Mouse (Mus musculus) hindbrain, embryonic 16.5 days (tissue): ENCODE measurements around the gene Sned1. TPM values are rescaled to one million over a fixed set of nuclear protein-coding genes. Genes with fewer than 3 reads are reported as not detected.
"Not testable (repeated sequence)": the region's sequence is repeated elsewhere in the genome, so short reads cannot be mapped to it uniquely, and the experiment has no call there.

Experiments
- ATAC-seq: fragments of 200-750 bp; cut with Nextera tagmentation; 2 replicates; pipeline ENCODE4 v1.8.0; 2017; ENCODE audit warnings: moderate TSS enrichment, moderate library complexity
- H3K27ac ChIP-seq: fragments of 300-500 bp; sonication (generic); 2 replicates; pipeline ENCODE4 v1.5.1; 2014; ENCODE audit warnings: low read depth, mild to moderate bottlenecking, control low read depth, low read length, moderate library complexity
- H3K27me3 ChIP-seq: fragments of 300-500 bp; sonication (generic); replicated peaks from 2 replicates; pipeline ENCODE4 v1.6.1; 2014; ENCODE audit warnings: low read length; ENCODE audit not compliant: control insufficient read depth, insufficient read depth
- H3K36me3 ChIP-seq: fragments of 300-500 bp; sonication (generic); 2 replicates; pipeline ENCODE4 v1.6.1; 2014; ENCODE audit warnings: mild to moderate bottlenecking, low read length, moderate library complexity, mixed read lengths; ENCODE audit not compliant: control insufficient read depth, insufficient read depth
- H3K4me1 ChIP-seq: fragments of 300-500 bp; sonication (generic); 2 replicates; pipeline ENCODE4 v1.6.1; 2014; ENCODE audit warnings: low read depth, low read length; ENCODE audit not compliant: control insufficient read depth, insufficient read depth
- H3K4me2 ChIP-seq: fragments of 300-500 bp; sonication (generic); 2 replicates; pipeline ENCODE4 v1.6.1; 2014; ENCODE audit warnings: mild to moderate bottlenecking, low read length, control low read depth, moderate library complexity
- H3K4me3 ChIP-seq: fragments of 300-500 bp; sonication (generic); 2 replicates; pipeline ENCODE4 v1.5.1; 2014; ENCODE audit warnings: mild to moderate bottlenecking, low read length, control low read depth, moderate library complexity
- H3K9ac ChIP-seq: fragments of 300-500 bp; sonication (generic); 2 replicates; pipeline ENCODE4 v1.6.1; 2014; ENCODE audit warnings: low read depth, mild to moderate bottlenecking, control low read depth, low read length, moderate library complexity
- H3K9me3 ChIP-seq: fragments of 300-500 bp; sonication (generic); 2 replicates; pipeline ENCODE4 v1.6.1; 2014; ENCODE audit warnings: mild to moderate bottlenecking, low read length, moderate library complexity; ENCODE audit not compliant: control insufficient read depth
- WGBS: fragments of 180-500 bp; shearing (Covaris S2); extraction: QIAGEN DNeasy Blood & Tissue Kit; methylation state at CpG from one replicate; pipeline ENCODE4 v1.1.7; 2014; 5-methylcytosine and 5-hydroxymethylcytosine counted together
- polyA plus RNA-seq: library from polyadenylated mRNA; unstranded; fragments of >200 nt; fragmentation: Nextera tagmentation; extraction: Ambion mirVana; gene quantifications from 2 replicates; pipeline ENCODE4 v1.2.1, GENCODE M21; 2015

Sned1 gene
- polyA plus RNA-seq: 12.1 and 12.7 TPM in 2 replicates

GRCm38 (mm10) chr1:93235576-93236544, at the start of gene Sned1:
Sned1 (plus strand) TSS chr1:93235841.
- Histone ChIP-seq H3K9me3 (no peaks in the 10 kb centered on the region), H3K9ac (peak within 1 kb of the TSS; percentile 66), H3K4me2 (peak within 1 kb of the TSS; percentile 93), H3K36me3 (no peaks in the 10 kb centered on the region), H3K4me1 (peaks cover 6% of the 10 kb centered on the region; the same call in 1 of the 2 replicates), H3K27me3 (peaks cover 4% of the 10 kb centered on the region; the same call in 1 of the 2 replicates), H3K4me3 (peak within 1 kb of the TSS; percentile 51), H3K27ac (no peak within 1 kb of the TSS)
- WGBS: under 1% methylated on average over 84 of the region's 100 CpGs
- peak; percentile 92 for ATAC-seq

- H3K4me3 ChIP-seq: no peak overlapping the region
- no peaks in the 10 kb centered on the region for H3K36me3 ChIP-seq
- H3K9ac ChIP-seq: 0 out of 2 replicates have a peak overlapping the region, but pooled peaks have one; percentile 19
- H3K4me2 ChIP-seq: no peak overlapping the region
- H3K27me3 ChIP-seq: peaks cover 6% of the 10 kb centered on the region
- no peaks in the 10 kb centered on the region; the same call in 1 of the 2 replicates for H3K9me3 ChIP-seq
- peaks cover 3% of the 10 kb centered on the region; the same call in 1 of the 2 replicates for H3K4me1 ChIP-seq
- no peak overlapping the region for H3K27ac ChIP-seq
- ATAC-seq: no peak
- WGBS: 6% methylated on average over 10 of the region's 17 CpGs
Observed at GRCm38 (mm10) chr1:93190726-93191305, 44.8 kb upstream of the Sned1 start.

- Histone ChIP-seq H3K4me1 (peaks cover 3% of the 10 kb centered on the region; the same call in 1 of the 2 replicates), H3K27ac (no peak overlapping the region), H3K27me3 (peaks cover 2% of the 10 kb centered on the region; the same call in 1 of the 2 replicates), H3K4me3 (no peak overlapping the region), H3K9ac (no peak overlapping the region), H3K36me3 (no peaks in the 10 kb centered on the region), H3K4me2 (no peak overlapping the region), H3K9me3 (no peaks in the 10 kb centered on the region; the same call in 1 of the 2 replicates)
- 90% methylated on average over 3 of the region's 3 CpGs for WGBS
- no peak for ATAC-seq
Observed at GRCm38 (mm10) chr1:93194961-93195360, 40.7 kb upstream of the Sned1 start.

GRCm38 (mm10) chr1:93197454-93197853, 38.2 kb upstream of the Sned1 start:
- not testable (repeated sequence) for H3K9me3 ChIP-seq, H3K27me3 ChIP-seq, H3K4me2 ChIP-seq, ATAC-seq, H3K36me3 ChIP-seq, H3K4me1 ChIP-seq, H3K27ac ChIP-seq, H3K4me3 ChIP-seq, H3K9ac ChIP-seq
- 77% methylated on average over 2 of the region's 2 CpGs for WGBS

DNA sequence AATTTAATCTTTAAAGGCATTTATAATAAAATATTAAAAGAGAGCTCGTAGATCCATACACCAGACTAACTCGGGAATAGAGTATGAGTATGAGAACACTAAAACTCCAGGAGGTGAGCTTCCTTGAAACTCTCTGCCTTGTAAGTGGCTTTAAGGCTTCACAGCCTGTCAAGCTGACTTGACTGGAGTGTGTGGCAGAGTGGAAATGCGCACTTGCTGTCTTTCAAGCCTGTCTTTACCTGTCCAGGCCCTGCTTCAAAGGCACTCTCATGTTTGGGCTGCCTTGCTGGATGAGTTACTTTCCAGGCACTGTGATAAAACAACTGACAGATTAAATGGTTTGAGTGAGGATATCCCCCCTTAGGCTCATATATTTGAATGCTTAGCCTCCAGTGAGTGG, 37.7 kb upstream of the Sned1 start:
- H3K4me2 ChIP-seq: no peak overlapping the region
- H3K27me3 ChIP-seq: no peaks in the 10 kb centered on the region
- WGBS: 86% methylated on average over 3 of the region's 3 CpGs
- no peak overlapping the region for H3K27ac ChIP-seq
- ATAC-seq: no peak
- H3K9ac ChIP-seq: no peak overlapping the region
- no peaks in the 10 kb centered on the region; the same call in 1 of the 2 replicates for H3K9me3 ChIP-seq
- H3K4me3 ChIP-seq: no peak overlapping the region
- no peaks in the 10 kb centered on the region for H3K36me3 ChIP-seq
- H3K4me1 ChIP-seq: no peaks in the 10 kb centered on the region

DNA sequence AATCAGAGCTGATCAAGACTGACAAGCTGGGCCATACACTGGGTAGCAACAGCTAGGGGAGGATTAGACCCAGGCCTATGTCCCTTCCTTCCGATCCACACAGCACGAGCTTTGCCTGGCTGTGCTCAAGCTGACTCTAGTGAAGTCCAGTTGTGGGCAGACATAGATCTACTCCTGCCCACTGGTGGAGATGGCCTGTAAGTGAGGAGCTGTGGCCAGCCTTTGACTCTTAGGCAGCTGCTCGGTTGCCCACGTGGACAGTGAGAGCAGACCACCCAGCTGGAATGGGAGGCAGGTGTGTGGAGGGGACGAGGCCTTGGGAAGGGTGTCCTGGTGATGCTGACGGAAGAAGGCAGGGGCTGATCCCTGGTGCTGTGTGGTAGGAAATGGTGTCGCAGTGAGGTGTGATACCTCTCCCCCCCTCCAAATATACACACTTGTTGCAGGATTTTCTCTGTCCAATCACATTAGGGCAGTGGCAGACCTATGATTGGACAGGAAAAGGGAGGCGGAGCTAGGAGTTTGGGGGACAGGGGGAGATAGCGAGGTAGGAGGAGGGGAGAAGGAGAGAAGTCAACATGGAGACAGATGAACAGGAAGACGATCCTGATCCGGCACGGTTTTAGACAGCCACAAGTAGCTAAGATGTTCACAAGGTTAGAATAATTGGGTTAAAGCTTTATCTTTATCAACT, 29.2 kb upstream of the Sned1 start:
- ATAC-seq: no peak
- no peak overlapping the region for H3K27ac ChIP-seq
- no peak overlapping the region for H3K4me2 ChIP-seq
- 61% methylated on average over 12 of the region's 12 CpGs for WGBS
- no peaks in the 10 kb centered on the region for H3K36me3 ChIP-seq
- H3K4me1 ChIP-seq: peaks cover 17% of the 10 kb centered on the region
- no peaks in the 10 kb centered on the region for H3K9me3 ChIP-seq
- H3K4me3 ChIP-seq: no peak overlapping the region
- H3K9ac ChIP-seq: no peak overlapping the region
- no peaks in the 10 kb centered on the region for H3K27me3 ChIP-seq

DNA sequence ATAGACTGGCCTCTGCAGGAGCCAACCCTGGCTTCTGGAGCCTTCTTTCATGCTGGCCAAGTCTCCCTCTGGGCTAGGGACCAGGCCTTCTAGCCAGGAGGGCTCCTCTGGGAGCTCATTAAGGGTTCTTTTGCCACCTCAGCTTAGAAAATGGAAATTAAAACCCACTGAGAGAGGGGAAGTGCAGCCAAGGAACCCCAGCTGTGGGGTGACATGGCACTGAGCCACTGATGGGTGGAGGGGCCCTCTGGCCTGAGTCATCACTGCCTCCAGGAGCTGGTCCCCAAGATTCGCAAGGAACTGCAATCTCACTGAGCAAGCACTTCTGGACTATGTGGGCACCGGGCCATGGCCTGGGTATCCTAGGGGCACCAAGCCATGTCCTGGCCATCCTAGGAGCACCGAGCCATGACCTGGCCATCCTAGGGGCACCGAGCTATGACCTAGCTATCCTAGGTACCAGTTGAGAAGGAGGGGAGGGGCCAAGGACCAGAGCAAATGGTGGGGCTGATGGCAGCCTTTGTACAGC, 28.0 kb upstream of the Sned1 start:
- Histone ChIP-seq H3K9me3 (no peaks in the 10 kb centered on the region), H3K27ac (no peak overlapping the region), H3K9ac (no peak overlapping the region), H3K4me3 (no peak overlapping the region), H3K4me1 (peaks cover 17% of the 10 kb centered on the region), H3K27me3 (no peaks in the 10 kb centered on the region), H3K4me2 (no peak overlapping the region), H3K36me3 (no peaks in the 10 kb centered on the region)
- 98% methylated on average over 4 of the region's 4 CpGs for WGBS
- ATAC-seq: no peak

DNA sequence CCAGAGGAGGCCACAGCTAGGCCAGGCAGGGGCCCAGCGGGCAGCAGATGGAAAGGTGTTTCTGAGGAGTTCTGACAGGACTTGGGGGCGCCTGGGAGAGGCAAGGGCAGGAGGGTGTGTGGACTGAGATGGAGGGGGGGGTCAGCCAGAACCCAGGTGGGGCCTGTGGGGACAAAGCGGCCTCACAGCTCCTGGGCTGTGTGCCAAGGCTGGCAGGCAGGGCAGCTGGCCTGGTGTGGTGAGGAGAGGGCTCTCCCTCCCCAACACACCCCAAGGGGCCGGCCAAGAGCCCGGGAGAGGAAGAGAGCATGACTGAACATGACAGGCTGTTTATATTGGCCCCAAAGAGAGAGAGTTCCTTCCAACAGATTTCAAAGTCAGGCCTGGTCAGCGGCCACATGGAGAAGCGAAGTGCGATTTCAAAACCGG, 25.4 kb upstream of the Sned1 start:
- peaks cover 17% of the 10 kb centered on the region for H3K4me1 ChIP-seq
- no peak overlapping the region for H3K4me2 ChIP-seq
- 27% methylated on average over 9 of the region's 9 CpGs for WGBS
- no peak overlapping the region for H3K9ac ChIP-seq
- no peaks in the 10 kb centered on the region for H3K36me3 ChIP-seq
- H3K27ac ChIP-seq: peak overlapping the region; percentile 57
- no peaks in the 10 kb centered on the region for H3K9me3 ChIP-seq
- peak; percentile 92 for ATAC-seq
- no peak overlapping the region for H3K4me3 ChIP-seq
- H3K27me3 ChIP-seq: no peaks in the 10 kb centered on the region
